Mouse (Mus musculus) regulatory T cell (primary cell): ENCODE results near the gene 1700029H14Rik.

ENCODE experiments used
- in situ Hi-C: fragments of 300-600 bp; cut with MboI, MseI; formaldehyde crosslinking; loops from one replicate; pipeline ENCODE4 v1.15.1; 2025; ENCODE audit warnings: high pct_unique_total_duplicates

Gene 1700029H14Rik

GRCm38 (mm10) chr8:13504894-13505674 is 57.2 kb downstream of the 1700029H14Rik start:
- in situ Hi-C loops, result no loop called here

GRCm38 (mm10) chr8:13503936-13504606 is 58.2 kb downstream of the 1700029H14Rik start:
- in situ Hi-C loops, result no loop called here

GRCm38 (mm10) chr8:13501221-13501620 is 61.0 kb downstream of the 1700029H14Rik start:
- in situ Hi-C loops, result no loop called here
